Mouse (Mus musculus) ovary, postnatal 14 days (tissue): ENCODE measurements around the gene Lefty1.
A peak's percentile ranks its signal among the peaks of the same experiment; 100 is the strongest.
"Not testable (repeated sequence)": the region's sequence is repeated elsewhere in the genome, so short reads cannot be mapped to it uniquely, and the experiment has no call there.

Experiments
- DNase-seq: peaks from one replicate; pipeline ENCODE4 v3.0.0; 2022; ENCODE audit warnings: low spot score

Gene Lefty1

GRCm38 (mm10) chr1:180922273-180923048 is 12.4 kb upstream of the Lefty1 start:
- DNase-seq, result no peak

GRCm38 (mm10) chr1:180924737-180925136 is 10.1 kb upstream of the Lefty1 start:
- DNase-seq, result no peak

DNA sequence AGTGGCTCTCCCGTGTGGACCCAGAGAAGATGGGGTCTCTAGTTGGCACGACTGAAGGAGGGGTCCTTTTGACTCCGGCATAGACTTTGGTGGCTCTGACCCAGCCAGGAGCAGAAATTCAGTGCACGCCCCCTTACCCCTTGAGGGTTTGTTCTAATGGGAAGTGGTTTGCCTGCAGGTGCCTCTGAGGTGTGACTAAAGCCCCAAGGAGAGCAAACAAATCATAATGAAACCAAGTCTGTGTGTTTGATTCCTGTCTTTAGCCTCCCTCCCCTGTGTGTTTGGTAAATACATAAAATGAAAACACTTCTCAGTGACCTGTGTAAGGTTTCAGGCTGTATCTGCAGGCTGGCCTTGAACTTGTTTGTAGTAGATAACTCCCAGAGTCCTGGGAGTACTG is 8.5 kb upstream of the Lefty1 start:
- no peak for DNase-seq

DNA sequence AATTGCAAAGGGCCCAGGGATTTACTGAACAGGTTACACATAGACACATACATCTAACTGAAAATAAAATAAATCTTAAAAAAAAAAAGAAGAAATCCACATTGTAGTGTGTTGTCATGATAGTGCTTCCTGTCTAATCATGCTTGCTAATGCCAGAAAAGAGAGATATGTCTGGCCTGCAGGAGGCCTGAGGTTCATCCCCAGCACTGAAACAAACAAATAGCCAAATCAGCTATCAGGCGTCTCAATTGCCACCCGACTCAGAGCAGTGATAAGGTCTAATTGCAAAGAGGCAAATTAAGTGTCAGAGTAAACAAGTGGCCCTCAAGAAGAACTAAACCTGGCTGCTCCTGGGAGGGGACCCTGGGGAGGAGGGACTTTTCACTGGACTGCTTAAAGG is 5.2 kb upstream of the Lefty1 start:
- no peak for DNase-seq

- DNase-seq, result no peak
Observed at GRCm38 (mm10) chr1:180931106-180931505, 3.7 kb upstream of the Lefty1 start.

- no peak for DNase-seq
Observed at GRCm38 (mm10) chr1:180933659-180934058, 1.2 kb upstream of the Lefty1 start.

DNA sequence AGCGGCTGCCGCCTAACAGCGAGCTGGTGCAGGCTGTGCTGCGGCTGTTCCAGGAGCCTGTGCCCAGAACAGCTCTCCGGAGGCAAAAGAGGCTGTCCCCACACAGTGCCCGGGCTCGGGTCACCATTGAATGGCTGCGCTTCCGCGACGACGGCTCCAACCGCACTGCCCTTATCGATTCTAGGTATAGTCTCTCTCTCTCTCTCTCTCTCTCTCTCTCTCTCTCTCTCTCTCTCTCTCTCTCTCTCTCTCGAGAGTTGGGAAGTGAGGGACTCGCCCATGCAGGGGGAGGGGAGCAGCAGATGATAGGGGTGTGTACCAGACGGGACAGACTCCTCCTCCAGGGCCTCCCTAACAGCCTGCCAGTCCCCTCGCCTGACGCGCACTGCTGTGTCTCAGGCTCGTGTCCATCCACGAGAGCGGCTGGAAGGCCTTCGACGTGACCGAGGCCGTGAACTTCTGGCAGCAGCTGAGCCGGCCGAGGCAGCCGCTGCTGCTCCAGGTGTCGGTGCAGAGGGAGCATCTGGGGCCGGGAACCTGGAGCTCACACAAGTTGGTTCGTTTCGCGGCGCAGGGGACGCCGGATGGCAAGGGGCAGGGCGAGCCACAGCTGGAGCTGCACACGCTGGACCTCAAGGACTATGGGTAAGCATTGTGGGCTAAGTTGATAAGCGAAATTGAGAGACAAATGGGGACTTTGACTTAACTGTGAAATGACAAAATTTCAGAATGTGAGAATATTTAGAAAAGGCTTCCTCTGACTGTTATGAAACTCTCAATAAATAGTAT is 2.0 kb downstream of the Lefty1 start:
- DNase-seq, result not testable (repeated sequence)

GRCm38 (mm10) chr1:180937631-180938030 is 2.8 kb downstream of the Lefty1 start:
- not testable (repeated sequence) for DNase-seq

DNA sequence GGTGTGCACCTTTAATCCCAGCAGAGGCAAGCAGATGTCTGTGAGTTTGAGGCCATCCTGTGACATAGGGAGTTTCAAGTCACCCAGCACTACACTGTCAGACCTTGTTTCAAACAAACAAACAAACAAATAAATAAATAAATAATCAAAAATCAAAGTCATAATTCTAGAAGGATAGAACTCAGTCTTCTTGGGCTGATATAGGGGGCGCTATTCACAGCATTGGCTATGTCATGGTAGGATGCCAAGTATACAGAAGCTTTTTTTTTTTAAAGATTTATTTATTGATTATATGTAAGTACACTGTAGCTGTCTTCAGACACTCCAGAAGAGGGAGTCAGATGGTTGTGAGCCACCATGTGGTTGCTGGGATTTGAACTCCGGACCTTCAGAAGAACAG is 4.0 kb downstream of the Lefty1 start:
- not testable (repeated sequence) for DNase-seq

- no peak for DNase-seq
Observed at GRCm38 (mm10) chr1:180940776-180941460, 6.1 kb downstream of the Lefty1 start.

DNA sequence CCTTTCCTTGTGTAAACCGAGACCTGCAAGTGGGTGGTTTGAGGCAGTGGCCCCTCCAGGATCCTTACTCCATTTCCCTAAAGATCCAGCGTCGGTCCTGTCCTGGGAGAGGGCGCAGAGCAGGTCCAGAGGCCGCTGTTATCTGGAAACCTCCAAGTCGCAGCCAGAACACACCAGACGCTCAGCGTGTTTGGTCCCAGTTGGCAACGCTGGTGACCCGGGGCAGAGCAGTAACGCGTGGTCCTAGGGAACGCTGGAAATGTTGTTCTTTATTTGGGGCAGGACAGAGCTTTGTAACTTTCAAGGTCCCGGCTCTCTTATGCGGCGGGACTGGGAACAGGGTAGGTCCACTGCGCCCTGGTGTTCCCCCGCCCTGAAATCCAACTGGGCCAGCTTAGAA is 6.9 kb downstream of the Lefty1 start:
- DNase-seq, result no peak

- DNase-seq, result peak; percentile 66
Observed at GRCm38 (mm10) chr1:180942166-180943031, 7.6 kb downstream of the Lefty1 start, which contains the start of gene Tmem63a. TSS of gene Tmem63a (plus strand) at chr1:180942344.

DNA sequence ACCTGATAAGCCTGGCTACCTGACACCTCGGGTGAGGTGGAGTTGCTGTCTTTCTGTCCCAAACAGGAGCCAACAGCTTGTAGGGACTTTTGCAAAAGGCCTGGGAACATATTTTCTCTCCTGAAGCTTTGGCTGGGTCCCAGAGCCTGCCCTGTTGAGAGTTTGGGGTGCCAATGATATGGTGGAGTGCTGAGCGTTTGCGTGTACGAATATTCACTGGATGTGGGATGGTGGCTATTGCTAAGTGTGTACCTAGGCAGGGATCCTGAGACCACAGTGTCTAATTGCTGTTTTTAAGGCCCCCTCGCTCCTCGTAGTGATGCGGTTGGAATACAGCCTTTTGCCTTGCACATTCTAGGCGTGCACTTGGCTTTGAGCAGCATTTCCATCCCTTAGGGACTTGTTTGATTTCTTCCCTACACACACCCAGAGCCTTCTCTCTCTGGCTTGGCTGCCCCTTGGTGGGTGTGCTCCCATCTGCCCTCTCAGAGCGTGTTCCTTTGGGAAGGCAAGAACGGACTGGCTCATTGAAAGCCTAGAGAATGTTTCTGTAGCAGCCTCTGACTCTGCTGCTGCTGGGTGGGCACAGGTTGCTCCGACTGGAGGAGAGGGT is 8.3 kb downstream of the Lefty1 start:
- no peak for DNase-seq

DNA sequence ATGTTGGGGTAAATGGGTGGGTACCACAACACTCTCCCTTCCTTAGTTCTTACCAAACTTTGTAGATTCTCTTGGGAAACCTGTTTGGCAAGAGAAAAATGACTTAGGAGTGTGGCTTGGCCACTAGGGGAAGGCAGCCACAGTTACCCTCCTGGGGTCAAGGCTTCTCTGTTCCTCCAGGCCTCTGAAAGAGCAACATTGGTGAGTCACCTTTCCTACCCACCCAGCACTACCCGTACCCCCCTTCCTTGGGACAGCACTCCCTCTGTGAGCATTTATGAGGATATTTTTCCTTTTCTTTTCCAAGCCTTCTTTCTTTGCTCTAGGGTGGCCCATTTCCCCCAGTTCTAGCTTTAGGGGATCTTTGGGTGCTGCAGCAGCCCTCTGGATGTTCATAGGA is 9.1 kb downstream of the Lefty1 start:
- no peak for DNase-seq

DNA sequence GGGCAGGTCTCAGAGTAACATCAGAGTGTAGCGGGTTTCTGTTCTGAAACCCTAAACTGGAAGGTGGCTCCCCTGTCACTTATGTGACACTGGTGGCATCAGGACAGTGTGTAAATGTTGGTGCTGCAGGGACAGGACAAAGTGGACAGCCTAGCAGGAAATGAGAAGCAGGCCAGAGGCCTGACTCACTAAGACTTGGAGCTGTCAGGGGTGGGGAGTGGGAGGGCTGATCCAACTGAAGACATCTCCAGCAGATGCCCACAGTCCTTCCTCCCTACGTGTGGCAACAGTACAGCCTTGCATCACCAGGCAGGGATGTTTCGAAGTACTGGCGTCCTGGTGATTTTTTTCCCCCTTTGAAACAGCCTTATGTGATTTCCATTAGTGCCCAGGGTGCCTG is 9.7 kb downstream of the Lefty1 start:
- no peak for DNase-seq

DNA sequence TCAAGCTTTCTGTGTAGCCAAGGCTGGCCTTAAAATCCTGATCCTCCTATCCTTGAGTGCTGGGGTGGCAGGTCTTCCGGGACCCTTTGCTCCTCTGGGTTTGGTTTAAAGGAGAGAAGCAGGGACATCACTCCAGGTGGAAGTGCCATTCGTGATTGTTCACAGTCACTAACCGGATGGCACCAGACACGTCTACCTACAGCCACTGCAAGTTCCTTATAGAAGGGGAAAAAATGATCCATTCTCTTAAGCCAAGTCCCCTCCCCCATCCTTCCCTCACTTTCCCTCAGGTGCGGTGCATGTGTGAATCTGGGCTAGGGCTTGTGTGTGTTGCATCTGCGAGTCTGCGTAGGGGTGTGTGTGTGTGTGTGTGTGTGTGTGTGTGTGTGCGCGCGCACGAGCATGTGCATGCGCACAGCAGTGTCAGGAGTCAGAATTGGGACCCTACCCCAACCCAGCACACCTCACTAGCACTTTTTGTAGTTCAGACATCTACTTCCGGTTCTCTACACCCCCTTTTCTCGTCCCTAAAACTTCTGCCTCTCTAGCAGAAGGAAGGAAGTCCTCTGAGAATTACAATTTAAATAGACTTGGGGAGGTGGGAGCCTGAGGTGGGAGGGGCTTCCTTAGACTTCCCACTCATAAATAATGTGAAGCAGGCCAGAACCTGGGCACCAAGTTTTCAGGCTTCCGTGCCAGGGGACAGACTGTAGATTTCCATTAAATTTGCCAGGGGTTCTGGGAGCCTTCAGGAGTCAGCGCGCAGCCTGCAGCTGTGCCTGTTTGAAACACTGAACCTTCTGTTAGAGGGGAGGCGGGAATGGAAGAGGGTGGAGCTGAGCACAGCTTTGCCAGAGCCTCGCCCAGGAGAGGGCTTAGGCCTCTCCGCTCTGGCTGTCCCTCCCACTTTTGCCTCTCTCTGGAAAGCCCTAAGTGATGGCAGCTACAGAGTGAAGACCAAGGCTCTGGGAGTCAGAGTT is 10.5 kb downstream of the Lefty1 start:
- peak; percentile 38 for DNase-seq

DNA sequence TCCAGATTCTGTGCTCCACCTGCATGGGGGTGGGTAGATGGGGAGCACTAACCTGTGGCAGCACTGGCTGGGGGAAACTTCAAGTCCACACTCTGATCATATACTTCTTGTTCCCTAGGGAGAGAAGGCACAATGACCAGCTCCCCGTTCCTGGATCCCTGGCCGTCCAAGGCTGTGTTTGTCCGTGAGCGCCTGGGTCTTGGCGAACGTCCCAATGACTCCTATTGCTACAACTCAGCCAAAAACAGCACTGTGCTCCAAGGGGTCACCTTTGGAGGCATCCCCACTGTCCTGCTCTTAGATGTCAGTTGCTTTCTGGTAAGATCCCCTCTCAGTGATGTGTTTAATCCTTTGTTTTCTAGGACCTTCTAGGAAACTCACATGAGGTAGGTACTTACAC is 11.6 kb downstream of the Lefty1 start:
- no peak for DNase-seq

- DNase-seq, result no peak
Observed at GRCm38 (mm10) chr1:180952085-180952746, 17.4 kb downstream of the Lefty1 start.

DNA sequence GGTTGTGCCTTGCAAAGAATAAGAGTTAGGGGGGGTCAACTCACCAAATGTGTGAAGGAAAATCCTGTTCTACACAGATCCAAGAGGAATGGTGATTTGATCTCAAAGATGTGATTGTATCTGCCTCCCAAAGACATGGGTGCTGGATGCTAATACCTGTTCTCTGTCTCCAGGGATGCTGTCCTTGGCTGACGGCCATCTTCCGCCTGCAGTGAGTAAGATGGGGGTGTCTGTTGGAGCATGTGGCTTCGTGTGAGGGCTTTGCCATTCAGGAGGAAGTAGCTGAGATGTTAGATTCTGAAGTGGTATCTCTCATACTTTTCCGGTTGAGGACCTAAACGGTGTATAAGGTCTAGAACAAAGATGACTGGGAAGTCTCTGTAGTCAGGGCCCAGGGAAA is 18.0 kb downstream of the Lefty1 start:
- no peak for DNase-seq

DNA sequence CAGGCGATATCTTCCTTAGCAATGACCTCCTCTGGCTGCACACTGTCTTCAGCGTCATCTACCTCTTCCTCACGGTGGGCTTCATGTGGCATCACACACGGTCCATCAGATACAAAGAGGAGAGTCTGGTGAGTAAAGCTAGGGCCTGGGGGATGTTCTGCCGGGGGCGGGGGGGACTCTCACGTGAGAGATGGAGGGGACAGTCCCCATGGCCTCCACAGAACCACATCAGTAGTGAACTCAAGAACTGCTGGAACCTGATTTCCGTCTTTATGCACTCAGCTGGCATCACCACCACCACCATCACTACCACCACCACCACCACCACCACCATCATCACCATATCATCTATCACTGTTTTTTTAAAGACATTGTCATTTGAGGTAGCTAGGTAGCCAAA is 21.6 kb downstream of the Lefty1 start:
- no peak for DNase-seq
